Mouse (Mus musculus) brain, embryonic 14.5 days (tissue): ENCODE results near the gene Ccrl2.

ENCODE experiments used
- CTCF ChIP-seq: fragments of 200-500 bp; IDR thresholded peaks from 2 replicates; pipeline ENCODE4 v1.5.1; 2012; ENCODE audit warnings: inconsistent platforms, mild to moderate bottlenecking, moderate library complexity, borderline replicate concordance; ENCODE audit not compliant: insufficient read depth, insufficient read length; ENCODE audit errors: extremely low read depth
- POLR2A ChIP-seq: fragments of 200-500 bp; IDR thresholded peaks from 2 replicates; pipeline ENCODE4 v1.6.1; 2012; ENCODE audit warnings: mild to moderate bottlenecking, inconsistent platforms, borderline replicate concordance; ENCODE audit not compliant: poor library complexity, insufficient read depth, insufficient read length, severe bottlenecking; ENCODE audit errors: extremely low read depth

GRCm38 (mm10) chr9:111072175-111072574 is 14.9 kb upstream of the Ccrl2 start:
- TF ChIP-seq CTCF (peak; percentile 45; the same call in 1 of the 2 replicates), POLR2A (no peak)
